Mouse (Mus musculus) cerebellum, adult 11 months (tissue): ENCODE data around the gene Rnf169.

ENCODE experiments used
- DNase-seq: peaks from one replicate; pipeline ENCODE4 v3.0.0; 2022

The Rnf169 gene

DNA sequence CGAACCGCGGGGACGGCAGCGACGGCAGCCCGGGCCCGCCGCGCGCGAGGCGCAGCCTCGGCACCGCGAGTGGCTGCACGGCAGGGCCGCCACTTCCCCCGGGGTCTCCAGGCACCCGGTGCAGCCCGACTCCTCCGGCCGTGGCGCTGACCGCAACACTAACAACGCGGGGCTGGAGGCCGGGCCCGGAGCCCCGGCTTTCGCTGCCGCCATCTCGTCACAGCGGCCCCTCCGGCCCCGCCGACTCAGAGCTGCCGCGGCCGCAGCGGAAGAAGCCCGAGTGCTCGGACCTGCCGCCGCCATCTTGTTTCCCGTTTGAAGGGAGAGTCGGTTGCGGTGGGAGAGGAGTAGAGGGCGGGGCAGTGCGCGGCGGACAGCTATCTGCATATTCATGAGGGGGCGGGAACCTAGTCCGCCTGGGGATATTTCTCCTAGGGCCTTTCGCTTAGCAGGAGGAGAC lies at the start of gene Rnf169:
TSS of gene Rnf169 (minus strand) at position 317 of the 460 bp plus-strand sequence.
- DNase-seq, result peak; percentile 91

DNA sequence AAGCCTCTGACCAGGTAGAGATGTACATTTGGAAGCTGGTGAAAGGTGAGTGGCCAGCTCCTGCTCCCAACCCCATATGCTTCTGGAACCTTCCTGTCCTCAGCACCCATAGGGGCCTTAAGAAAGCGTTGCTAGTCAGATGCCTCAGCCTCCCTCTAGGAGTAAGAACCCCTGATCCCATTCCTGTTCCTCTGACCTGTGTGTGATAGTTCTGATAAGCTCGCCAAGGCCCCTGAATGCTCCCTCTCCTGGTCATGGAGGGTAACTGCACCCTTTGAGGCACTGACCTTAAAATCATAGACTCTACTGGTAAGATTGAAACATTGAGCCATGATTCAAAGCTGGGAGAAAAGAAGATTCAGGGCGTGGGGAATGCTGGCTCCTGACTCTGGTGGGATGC lies 49.1 kb upstream of the Rnf169 start:
- DNase-seq, result no peak

DNA sequence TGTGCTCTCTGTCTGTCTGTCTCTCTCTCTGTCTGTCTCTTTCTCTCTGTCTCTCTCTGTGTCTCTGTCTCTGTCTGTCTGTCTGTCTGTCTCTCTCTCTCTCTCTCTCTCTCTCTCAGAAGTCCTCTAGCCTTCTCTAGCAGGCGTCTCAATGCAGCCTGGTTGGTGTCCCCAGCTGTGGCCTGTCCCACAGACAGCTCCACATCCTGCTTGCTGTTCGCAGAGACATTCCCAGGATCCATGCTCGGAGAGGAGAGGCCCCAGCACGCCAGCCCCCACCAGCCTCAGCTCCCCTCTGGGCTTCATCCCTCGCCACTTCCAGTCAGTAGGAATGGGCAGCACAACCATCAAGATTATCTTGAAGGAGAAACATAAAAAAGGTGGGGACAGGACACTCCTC lies 47.1 kb upstream of the Rnf169 start:
- DNase-seq, result no peak

DNA sequence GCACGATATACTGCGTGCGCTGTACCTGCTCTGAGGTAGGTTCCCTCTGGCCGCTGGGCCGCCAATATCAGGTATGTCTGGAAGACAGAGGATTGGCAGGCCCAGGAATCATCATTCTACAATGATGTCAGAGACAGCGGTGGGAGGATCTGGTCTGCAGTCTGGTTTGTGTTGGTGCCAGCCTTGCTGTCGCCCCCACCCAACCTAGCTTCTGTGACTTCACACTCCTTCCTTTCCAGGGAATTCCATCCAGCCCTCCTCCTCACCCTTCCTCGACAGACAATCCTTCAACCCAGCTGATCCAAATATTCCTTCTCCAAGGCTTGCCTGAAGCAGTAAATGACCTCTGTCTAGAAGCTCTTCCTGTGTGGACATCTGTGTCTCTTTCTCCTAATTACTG lies 36.8 kb upstream of the Rnf169 start:
- no peak for DNase-seq

DNA sequence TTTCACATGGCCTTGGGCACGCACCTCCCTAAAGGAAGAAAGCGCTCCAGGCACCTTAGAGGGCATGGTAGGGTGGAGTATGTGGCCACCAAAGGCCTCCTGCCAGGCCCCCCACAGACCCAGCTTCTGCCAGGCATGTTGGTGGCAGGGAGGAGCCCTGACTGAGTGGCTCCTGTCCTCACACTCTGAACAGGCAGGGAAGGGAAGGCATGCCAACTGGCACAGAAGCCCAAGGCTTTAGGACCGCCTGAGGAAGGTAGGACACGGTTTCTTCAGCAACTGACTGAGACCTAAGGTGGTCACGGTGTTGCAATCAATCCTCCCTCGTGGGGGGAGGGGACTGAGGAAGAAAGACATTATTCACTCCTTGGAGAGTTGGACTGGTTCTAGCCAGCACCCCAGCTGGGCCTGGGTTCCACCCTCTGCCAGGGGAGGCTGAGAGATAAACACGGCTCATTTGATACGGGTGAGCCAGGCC lies 33.9 kb upstream of the Rnf169 start:
- peak; percentile 70 for DNase-seq

DNA sequence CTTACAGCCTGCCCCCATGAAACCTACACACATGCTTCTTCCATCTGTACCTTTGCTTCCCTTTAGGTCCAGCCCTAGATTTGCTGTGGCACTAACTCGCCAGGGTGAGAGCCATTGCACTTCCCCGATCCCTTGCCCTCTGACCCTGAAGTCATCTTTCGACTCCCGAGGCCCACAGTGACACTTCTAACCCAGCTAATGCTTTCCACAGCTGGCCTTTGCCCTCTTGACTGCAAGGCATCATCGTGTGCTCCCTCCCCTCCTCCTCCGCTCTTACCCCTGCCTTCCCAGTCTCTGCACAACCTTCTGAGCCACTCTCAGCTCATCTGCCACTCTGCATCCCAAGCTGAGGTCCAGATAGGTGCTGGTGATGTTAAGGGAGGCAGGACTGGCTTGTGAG lies 32.3 kb upstream of the Rnf169 start:
- no peak for DNase-seq

DNA sequence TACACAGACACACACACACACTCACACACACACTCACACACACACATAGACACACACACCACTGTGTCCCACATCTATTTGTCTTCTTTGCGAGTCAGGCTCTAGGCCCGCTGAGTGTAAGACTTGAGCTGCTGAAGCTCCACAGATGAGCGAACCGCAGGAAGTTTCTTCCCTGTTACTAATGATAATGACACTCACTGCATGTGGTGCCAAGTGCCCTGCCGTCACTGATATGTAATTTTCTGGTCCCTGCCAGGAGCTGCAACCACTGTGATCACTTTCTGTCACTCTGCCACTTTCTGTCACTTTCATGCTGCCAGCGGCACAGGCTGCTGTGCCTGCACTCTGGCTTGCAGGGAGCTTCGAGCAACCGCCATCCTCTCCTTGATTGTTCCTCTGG lies 31.8 kb upstream of the Rnf169 start:
- no peak for DNase-seq

DNA sequence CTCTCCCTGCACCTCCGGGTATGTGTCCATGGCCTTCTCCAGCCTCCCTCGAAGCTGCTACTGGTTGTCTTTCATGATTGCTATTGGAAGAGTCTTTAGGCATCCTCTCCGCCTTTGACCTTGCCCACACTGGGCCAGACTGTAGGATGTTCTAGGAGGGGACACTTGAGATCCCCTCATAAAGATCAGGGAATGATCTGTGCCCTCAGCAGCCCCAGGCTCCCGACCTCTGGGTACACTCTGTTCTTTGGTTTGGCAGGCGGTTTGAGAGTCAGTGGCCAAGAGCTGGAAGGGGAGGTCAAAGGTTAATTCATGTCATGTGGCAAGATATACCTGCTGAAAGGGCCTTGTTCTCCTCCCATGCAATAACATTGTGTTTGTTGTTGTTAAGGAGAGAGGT lies 30.5 kb upstream of the Rnf169 start:
- no peak for DNase-seq

DNA sequence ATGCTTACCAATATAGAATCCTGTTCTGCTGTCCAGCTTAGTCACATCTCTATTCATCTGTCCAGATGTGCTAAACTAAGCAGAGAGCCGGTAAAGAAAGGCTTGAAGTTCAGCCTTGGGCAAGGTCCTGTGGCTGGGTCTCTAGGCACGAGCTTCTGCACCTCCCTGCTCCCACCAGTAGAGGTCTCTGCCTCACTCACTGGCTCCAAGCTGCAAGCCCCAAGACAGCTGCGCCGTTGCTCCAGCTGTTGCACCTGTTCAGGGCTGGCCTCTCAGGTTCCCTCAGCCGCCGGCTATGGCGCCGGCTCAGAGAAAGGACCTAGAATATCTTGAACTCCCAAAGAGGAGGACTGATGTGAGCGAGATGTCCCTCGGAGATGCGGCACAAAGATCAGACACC lies 29.4 kb upstream of the Rnf169 start:
- peak; percentile 33 for DNase-seq

DNA sequence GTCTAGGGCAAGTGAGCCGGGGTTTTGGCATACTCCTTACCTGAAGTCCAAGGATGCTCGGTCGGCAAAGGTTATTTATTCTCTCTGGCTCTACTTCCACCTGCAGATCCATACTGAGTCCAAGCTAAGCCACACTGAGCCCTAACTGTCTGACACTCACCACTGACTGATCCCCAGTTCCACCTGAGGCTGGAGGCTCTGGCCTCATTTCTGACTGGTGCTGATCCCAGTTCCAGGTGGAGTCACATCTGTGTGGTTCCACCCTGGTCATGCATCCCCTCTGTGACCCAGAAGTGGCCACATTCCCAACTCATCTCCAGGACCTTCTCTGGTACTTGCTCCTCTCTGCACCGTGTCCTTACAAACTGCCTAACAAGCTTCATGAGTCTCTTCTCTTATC lies 28.5 kb upstream of the Rnf169 start:
- DNase-seq, result no peak

DNA sequence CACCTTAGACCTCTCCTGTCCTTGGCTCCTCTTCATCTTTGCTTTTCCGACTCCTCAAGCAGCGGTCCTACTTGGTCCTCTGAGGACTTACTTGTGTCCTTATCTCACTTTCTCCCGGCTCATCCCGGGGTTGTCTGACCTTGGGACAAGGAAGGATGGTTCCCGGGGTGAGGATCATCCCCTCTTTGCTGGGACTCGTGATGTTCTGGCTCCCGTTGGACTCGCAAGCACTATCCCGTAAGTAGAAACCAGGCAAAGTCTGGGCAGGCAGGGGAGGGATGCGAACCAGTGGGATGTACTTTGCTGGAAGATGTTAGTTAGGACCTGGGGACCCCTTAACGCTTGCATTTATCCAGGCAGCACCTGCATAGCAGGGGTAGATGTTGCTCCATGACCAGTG lies 26.2 kb upstream of the Rnf169 start:
- no peak for DNase-seq

DNA sequence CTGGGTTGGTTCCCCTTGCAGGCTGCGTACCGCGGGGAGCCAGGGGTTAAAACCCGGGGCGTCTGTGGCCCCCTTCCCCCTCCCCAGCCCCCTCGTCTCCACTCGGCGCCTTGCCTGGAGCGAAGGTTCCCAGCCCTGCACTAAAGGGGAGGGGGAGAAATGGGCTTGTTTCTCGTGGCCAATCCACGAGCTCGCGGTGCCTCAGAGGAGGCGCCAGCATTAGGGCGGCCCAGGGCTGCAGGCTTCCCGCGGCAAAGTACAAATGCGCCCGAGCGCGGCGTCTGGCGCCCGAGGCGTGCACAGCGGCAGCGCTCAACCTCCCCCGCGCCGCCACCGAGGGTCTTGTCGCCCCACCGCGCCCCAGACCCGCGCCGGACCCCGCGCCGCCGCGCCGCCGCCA lies 25.5 kb upstream of the Rnf169 start, which contains the start of gene Chrdl2:
TSS of gene Chrdl2 (plus strand) at position 383 of the 400 bp plus-strand sequence.
- no peak for DNase-seq

DNA sequence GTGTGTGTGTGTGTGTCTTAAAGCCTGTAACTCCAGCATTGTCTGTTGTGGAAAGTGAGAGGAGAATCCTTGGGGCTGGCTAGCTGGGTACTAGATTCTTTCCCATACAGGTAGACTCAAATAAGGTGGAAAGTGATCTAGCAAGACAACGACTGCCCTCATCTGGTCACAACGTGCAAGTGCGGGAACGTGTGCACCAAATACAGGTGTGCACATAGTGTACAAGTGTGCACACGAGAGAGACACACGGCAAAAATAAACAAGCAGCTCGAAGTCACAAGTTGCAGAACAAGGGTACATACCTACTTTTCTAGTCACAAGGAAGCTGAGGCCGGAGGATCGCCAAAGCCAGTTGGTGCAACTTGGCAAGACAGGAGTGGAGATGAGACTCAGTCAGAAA lies 23.5 kb upstream of the Rnf169 start:
- no peak for DNase-seq

DNA sequence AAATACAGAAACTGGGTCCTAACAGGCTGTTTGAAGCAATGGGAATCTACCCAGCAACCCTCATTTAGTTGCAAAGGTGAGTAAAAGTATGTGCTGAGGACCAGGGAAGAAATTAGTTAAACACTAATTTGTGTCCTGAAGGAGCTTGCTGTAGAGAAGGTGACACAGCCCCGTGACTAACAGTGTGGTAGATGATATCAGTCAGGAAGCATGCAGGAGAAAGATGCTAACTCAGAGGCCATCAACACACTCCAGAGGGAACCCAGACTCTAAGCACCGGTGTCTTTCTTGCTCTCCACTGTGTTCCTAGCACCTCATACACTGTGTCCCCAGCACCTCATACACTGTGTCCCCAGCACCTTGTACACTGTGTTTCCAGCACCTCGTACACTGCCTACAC lies 18.4 kb upstream of the Rnf169 start:
- no peak for DNase-seq

DNA sequence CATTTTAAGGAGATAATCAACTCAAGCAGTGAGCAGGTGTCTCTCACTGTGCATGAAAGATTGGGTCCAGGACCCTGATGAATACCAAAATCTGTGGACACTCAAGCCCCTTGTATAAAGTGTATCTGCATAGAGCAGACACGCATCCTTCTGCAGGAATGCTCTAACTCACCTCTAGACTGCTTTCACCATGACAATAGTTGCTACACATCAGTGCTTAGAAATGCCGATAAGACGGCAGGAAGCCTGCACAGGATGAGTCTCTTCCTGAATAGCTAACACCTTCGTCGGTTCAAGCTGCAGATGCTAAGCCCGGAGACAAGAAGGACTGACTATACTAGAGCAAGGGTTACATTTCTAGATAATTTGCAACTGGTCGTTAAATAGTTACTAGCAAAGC lies 14.9 kb upstream of the Rnf169 start:
- DNase-seq, result no peak

DNA sequence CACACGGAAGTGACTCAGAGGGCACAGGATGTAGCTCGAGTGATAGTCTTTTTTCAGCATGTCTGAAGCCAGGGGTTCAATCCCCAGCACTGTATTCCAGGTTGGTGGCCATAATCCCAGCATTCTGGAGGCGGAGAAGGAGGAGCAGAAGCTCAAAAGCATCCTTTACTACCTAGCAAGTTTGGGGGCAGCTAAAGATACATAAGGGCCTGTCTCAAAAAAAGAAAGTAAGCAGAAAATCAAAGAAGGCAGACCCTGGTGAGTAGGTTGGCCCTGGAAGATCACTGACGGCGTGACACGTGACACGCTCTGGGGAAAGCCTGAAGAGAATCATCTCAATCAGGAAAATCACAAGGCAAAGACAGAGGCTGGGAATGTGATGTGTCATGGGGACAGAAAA lies 12.9 kb upstream of the Rnf169 start:
- DNase-seq, result no peak

DNA sequence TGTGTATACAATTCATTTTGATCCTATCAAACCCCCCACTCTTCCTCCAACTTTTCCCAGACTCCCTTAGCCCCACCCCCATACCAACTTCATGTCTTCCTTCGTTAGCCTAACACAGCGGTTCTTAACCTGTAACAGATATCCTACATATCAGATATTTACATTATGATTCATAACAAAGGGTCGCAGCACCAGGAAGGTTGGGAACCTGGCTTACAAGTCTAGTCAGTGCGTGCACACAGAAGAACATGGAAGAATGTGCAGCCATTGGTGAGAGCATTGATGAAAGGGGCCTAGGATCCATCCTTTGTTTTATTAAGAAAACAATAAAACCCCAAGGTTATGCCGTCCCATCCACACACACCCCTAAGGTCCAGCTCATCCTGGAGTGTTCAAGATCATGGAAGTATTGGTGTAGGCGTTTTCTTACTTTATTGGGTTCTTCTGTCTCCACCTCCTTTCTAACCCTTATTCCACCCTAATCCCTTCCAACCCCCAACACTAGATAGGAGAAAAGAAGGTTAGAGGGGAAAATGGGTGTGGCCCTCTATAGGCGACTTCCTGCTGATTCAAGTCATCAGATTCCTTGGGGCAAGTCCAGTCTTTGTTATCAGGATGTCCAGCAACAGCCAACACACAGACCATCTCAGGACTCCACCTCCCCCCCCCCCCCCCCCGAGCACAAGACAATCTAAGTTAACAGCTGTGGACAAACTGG lies 10.9 kb upstream of the Rnf169 start:
- no peak for DNase-seq

DNA sequence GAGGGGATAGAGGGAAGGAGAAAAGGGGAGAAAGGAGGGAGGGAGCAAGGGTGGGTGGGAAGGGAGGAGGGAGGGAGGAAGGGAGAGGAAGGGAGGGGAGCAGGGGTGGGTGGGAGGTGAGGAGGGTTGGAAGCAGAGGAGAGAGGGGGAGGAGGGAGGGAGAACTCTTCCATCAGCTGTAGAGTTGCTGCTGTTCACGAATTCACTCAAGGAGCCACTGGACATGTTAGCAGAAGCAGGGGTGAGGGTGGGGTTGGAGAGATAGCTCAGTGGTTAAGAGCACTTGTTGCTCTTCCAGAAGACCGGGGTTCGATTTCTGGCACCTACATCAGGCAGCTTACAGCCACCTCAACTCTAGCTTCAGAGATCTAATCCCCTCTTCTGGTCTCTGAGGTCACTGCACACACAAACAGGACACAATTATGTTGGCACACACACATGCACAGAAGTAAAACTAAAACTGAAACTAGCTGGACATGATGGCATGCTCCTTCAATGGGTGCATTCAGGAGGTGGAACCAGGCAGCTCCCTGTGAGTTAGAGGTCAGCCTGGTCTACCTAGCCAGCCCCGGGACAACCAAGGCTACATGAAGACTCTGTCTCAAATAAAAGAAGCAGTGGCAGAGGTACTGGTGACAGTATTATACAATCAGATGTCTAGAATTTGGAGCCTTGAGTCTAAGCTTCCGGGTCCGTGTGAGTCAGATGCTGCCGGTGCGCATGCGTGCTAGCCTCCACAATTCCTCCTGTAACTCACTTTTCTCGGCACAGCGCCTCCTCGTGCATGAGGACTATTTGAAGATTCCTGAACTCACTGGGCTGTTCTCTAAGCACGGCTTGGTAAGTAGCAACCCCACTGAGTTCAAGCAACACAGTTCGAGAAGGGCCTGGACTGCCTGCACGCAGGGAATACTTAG lies 9.9 kb upstream of the Rnf169 start:
- DNase-seq, result no peak

DNA sequence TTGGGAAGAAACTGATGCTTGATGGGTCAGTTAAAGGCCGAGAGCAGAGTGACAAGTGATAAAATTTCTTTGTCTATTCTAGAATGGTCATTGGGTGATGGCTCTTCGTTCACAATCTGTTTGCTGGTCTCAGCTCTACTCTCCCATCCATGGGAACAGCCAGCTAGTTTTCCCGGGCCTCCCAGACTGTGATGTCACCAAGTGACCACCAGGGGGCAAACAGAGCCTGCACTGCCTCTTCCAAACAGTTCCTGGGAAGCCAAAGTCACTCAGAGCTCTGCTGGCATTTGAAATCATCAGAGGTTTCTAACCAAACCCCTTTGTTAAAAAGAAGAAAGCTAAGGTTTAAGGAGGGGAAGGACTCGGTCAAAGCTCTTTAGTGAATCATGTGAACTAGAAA lies 8.5 kb upstream of the Rnf169 start:
- peak; percentile 67 for DNase-seq

DNA sequence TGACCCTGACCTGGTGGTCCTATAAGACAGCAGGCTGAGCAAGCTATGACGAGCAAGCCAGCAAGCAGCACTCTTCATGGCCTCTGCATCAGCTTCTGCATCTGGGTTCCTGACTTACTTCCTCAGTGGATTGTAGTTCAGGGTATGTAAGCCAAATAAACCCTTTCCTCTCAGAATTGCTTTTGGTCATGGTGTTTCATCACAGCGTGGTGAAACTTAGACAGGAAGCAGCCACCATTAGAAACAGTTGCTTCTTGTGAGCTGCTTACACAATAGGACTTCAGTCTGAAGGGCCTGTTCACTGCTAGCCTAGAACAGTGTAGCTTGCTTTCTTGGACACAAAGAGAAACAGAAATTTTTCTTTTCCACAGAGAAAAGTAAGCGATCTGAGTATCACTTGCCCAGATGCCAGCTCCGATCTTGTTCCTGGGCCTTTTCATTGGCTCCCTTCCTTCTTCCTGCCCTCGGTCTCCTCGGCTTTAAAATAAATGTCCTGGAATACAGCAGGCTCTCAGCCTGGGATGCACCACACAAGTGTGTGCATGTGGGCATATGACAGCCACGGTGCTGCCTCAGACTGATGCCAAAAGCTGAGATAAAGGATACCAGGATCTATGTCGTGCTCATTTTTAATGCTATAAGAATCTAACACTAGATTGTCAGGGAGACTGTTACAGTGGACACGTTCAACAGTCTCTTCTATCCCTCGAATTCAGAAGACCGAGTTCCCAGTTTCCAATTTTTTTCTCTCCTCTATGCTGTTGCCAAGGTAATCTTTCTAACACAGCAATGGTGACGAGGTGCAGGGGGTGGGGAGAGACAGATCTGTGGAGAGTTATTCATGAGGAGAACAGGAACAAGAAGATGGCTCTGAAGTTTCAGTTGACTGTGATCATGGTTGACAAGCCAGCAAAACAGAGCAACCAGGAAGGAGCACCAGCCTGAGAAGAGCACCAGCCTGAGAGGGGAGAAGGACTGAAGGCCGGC lies 2.3 kb upstream of the Rnf169 start:
- DNase-seq, result no peak

DNA sequence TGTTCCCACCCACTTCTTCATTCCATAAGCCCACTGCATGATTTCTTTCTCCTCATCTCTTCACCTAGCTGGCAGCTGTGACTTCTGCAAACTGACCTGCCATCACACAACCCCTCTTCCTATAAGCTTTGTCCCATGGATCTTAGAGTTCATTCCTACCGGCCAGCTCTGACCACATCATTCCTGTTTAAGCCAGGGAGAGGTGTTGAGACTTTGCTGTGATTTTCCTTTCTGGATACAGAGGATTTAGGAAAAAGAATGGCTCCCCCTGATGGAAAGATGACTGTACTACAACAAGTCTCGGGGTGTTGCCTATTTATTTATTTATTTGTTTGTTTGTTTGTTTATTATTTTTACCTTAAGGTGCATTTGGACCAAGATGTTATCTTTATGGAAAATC lies 1.1 kb upstream of the Rnf169 start:
- peak; percentile 47 for DNase-seq

DNA sequence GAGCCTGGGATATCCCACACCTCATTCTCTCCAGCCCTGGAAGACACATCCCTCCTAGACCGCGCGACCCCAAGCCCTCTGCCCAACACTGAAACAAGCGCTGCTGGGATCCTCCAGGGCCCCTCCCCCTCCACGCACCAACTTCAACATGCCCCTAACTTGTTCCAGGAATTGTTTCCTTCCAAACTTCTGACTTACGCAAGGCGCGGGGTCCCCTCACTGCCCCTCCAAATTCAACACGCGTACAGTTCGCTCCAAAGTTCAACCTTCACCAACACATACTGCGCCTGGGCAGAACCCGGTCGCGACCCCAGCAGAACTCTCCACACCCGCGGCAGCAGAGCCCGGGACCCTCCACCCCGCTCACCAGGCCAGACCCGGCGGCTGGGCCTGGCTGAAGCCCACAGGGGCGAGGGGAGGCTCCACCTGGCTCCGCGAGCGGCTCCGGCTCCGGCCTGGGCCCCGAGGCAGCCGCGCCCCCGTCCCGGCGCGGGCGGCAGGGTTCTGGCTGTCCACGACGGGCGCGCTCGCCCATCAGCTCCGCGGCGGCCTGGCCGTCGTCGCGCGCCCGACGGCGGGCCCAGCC lies 609 bp downstream of the Rnf169 start:
- DNase-seq, result peak; percentile 47
